Mouse (Mus musculus): ENCODE measurements at regions not wholly inside any gene's neighbourhood (a gene's known extent, or its start where the extent isn't known, plus 50 kb on each side); places are given as distances from the start of the nearest gene placed in this dataset.

GRCm38 (mm10) chr8:127915591-127916028 is 442.8 kb upstream of the Nrp1 start:
- no peak for DNase-seq (ENCODE audit: low read depth in 1 of 2, low spot score in 2 of 2)
- Histone ChIP-seq H3K4me1 (ENCODE audit: control insufficient read depth, insufficient read depth, insufficient read length) (no peaks in the 10 kb centered on the region), H3K27ac (ENCODE audit: insufficient read depth, low read length) (no peak overlapping the region), H3K36me3 (ENCODE audit: control insufficient read depth, insufficient read depth, low read length) (no peaks in the 10 kb centered on the region), H3K4me3 (ENCODE audit: extremely low read depth, insufficient read depth, insufficient read length) (no peak overlapping the region), H3K27me3 (ENCODE audit: control insufficient read depth, insufficient read depth, low read length) (no peaks in the 10 kb centered on the region)
- TF ChIP-seq CTCF (IDR thresholded peaks at IDR 0.05; ENCODE audit: extremely low read depth, insufficient read depth, insufficient read length, insufficient replicate concordance) (no peak), POLR2A (IDR thresholded peaks at IDR 0.05; ENCODE audit: low read depth, low read length) (no peak)
- WGBS = 85% methylated on average over 2 of the region's 2 CpGs

GRCm38 (mm10) chr8:127921925-127922324 is 436.5 kb upstream of the Nrp1 start:
- no peaks in the 10 kb centered on the region for H3K36me3 ChIP-seq (ENCODE audit: control insufficient read depth, insufficient read depth, low read length)
- WGBS = 81% methylated on average over 1 of the region's 1 CpGs
- TF ChIP-seq POLR2A (IDR thresholded peaks at IDR 0.05; ENCODE audit: low read depth, low read length) (no peak), CTCF (IDR thresholded peaks at IDR 0.05; ENCODE audit: extremely low read depth, insufficient read depth, insufficient read length, insufficient replicate concordance) (no peak)
- H3K4me1 ChIP-seq (ENCODE audit: control insufficient read depth, insufficient read depth, insufficient read length) = no peaks in the 10 kb centered on the region
- no peak overlapping the region for H3K4me3 ChIP-seq (ENCODE audit: extremely low read depth, insufficient read depth, insufficient read length)
- DNase-seq (ENCODE audit: low read depth in 1 of 2, low spot score in 2 of 2) = no peak
- H3K27me3 ChIP-seq (ENCODE audit: control insufficient read depth, insufficient read depth, low read length) = no peaks in the 10 kb centered on the region
- no peak overlapping the region for H3K27ac ChIP-seq (ENCODE audit: insufficient read depth, low read length)

GRCm38 (mm10) chr8:127923321-127923720 is 435.1 kb upstream of the Nrp1 start:
- Histone ChIP-seq H3K36me3 (ENCODE audit: control insufficient read depth, insufficient read depth, low read length) (no peaks in the 10 kb centered on the region), H3K27ac (ENCODE audit: insufficient read depth, low read length) (no peak overlapping the region), H3K4me3 (ENCODE audit: extremely low read depth, insufficient read depth, insufficient read length) (no peak overlapping the region), H3K27me3 (ENCODE audit: control insufficient read depth, insufficient read depth, low read length) (no peaks in the 10 kb centered on the region), H3K4me1 (ENCODE audit: control insufficient read depth, insufficient read depth, insufficient read length) (no peaks in the 10 kb centered on the region)
- TF ChIP-seq CTCF (IDR thresholded peaks at IDR 0.05; ENCODE audit: extremely low read depth, insufficient read depth, insufficient read length, insufficient replicate concordance) (no peak), POLR2A (IDR thresholded peaks at IDR 0.05; ENCODE audit: low read depth, low read length) (no peak)
- 91% methylated on average over 4 of the region's 4 CpGs for WGBS
- DNase-seq (ENCODE audit: low read depth in 1 of 2, low spot score in 2 of 2) = no peak

GRCm38 (mm10) chr8:127932276-127932675 is 426.1 kb upstream of the Nrp1 start:
- Histone ChIP-seq H3K27ac (ENCODE audit: insufficient read depth, low read length) (no peak overlapping the region), H3K27me3 (ENCODE audit: control insufficient read depth, insufficient read depth, low read length) (no peaks in the 10 kb centered on the region), H3K4me3 (ENCODE audit: extremely low read depth, insufficient read depth, insufficient read length) (no peak overlapping the region), H3K4me1 (ENCODE audit: control insufficient read depth, insufficient read depth, insufficient read length) (no peaks in the 10 kb centered on the region), H3K36me3 (ENCODE audit: control insufficient read depth, insufficient read depth, low read length) (no peaks in the 10 kb centered on the region)
- WGBS = 88% methylated on average over 1 of the region's 1 CpGs
- TF ChIP-seq POLR2A (IDR thresholded peaks at IDR 0.05; ENCODE audit: low read depth, low read length) = no peak
- no peak for TF ChIP-seq CTCF (IDR thresholded peaks at IDR 0.05; ENCODE audit: extremely low read depth, insufficient read depth, insufficient read length, insufficient replicate concordance)
- DNase-seq (ENCODE audit: low read depth in 1 of 2, low spot score in 2 of 2) = no peak

GRCm38 (mm10) chr8:127936792-127937435 is 421.5 kb upstream of the Nrp1 start:
- no peak overlapping the region for H3K27ac ChIP-seq (ENCODE audit: insufficient read depth, low read length)
- H3K4me1 ChIP-seq (ENCODE audit: control insufficient read depth, insufficient read depth, insufficient read length) = no peaks in the 10 kb centered on the region
- no peak overlapping the region for H3K4me3 ChIP-seq (ENCODE audit: extremely low read depth, insufficient read depth, insufficient read length)
- no peaks in the 10 kb centered on the region for H3K36me3 ChIP-seq (ENCODE audit: control insufficient read depth, insufficient read depth, low read length)
- TF ChIP-seq POLR2A (IDR thresholded peaks at IDR 0.05; ENCODE audit: low read depth, low read length) (no peak), CTCF (IDR thresholded peaks at IDR 0.05; ENCODE audit: extremely low read depth, insufficient read depth, insufficient read length, insufficient replicate concordance) (no peak)
- no peaks in the 10 kb centered on the region for H3K27me3 ChIP-seq (ENCODE audit: control insufficient read depth, insufficient read depth, low read length)
- no peak for DNase-seq (ENCODE audit: low read depth in 1 of 2, low spot score in 2 of 2)
- WGBS = 87% methylated on average over 6 of the region's 6 CpGs

- DNase-seq (ENCODE audit: low read depth in 1 of 2, low spot score in 2 of 2) = no peak
- 44% methylated on average over 7 of the region's 7 CpGs for WGBS
- H3K27me3 ChIP-seq (ENCODE audit: control insufficient read depth, insufficient read depth, low read length) = no peaks in the 10 kb centered on the region
- TF ChIP-seq CTCF (IDR thresholded peaks at IDR 0.05; ENCODE audit: extremely low read depth, insufficient read depth, insufficient read length, insufficient replicate concordance) = no peak
- no peak for TF ChIP-seq POLR2A (IDR thresholded peaks at IDR 0.05; ENCODE audit: low read depth, low read length)
- H3K27ac ChIP-seq (ENCODE audit: insufficient read depth, low read length) = no peak overlapping the region
- no peak overlapping the region for H3K4me3 ChIP-seq (ENCODE audit: extremely low read depth, insufficient read depth, insufficient read length)
- H3K36me3 ChIP-seq (ENCODE audit: control insufficient read depth, insufficient read depth, low read length) = no peaks in the 10 kb centered on the region
- no peaks in the 10 kb centered on the region for H3K4me1 ChIP-seq (ENCODE audit: control insufficient read depth, insufficient read depth, insufficient read length)
Observed at GRCm38 (mm10) chr8:127939284-127939985, 419.0 kb upstream of the Nrp1 start.

- no peak for DNase-seq (ENCODE audit: low read depth in 1 of 2, low spot score in 2 of 2)
- Histone ChIP-seq H3K4me3 (ENCODE audit: extremely low read depth, insufficient read depth, insufficient read length) (no peak overlapping the region), H3K4me1 (ENCODE audit: control insufficient read depth, insufficient read depth, insufficient read length) (no peaks in the 10 kb centered on the region), H3K27me3 (ENCODE audit: control insufficient read depth, insufficient read depth, low read length) (no peaks in the 10 kb centered on the region), H3K27ac (ENCODE audit: insufficient read depth, low read length) (no peak overlapping the region), H3K36me3 (ENCODE audit: control insufficient read depth, insufficient read depth, low read length) (no peaks in the 10 kb centered on the region)
- WGBS = 88% methylated on average over 5 of the region's 5 CpGs
- TF ChIP-seq CTCF (IDR thresholded peaks at IDR 0.05; ENCODE audit: extremely low read depth, insufficient read depth, insufficient read length, insufficient replicate concordance) (no peak), POLR2A (IDR thresholded peaks at IDR 0.05; ENCODE audit: low read depth, low read length) (no peak)
Observed at GRCm38 (mm10) chr8:127939986-127940359, 418.4 kb upstream of the Nrp1 start.
